Mouse (Mus musculus): Measurements from ENCODE around the gene Vmn2r85. TPM values are rescaled to one million over a fixed set of nuclear protein-coding genes. Genes with fewer than 3 reads are reported as not detected.

The Vmn2r85 gene
- polyA plus RNA-seq, 1 experiment = not detected

- Histone ChIP-seq H3K4me1 (replicated peaks; ENCODE audit: control insufficient read depth, insufficient read depth, low read length) (no peaks in the 10 kb centered on the region), H3K36me3 (ENCODE audit: control insufficient read depth, insufficient read depth, low read length) (no peaks in the 10 kb centered on the region), H3K27me3 (ENCODE audit: control insufficient read depth, insufficient read depth, low read length) (no peaks in the 10 kb centered on the region), H3K4me3 (ENCODE audit: control insufficient read depth, insufficient read depth, low read length) (no peak within 1 kb of the TSS), H3K27ac (ENCODE audit: control insufficient read depth, insufficient read depth, low read length) (no peak within 1 kb of the TSS)
- TF ChIP-seq POLR2A (IDR thresholded peaks at IDR 0.05; ENCODE audit: control insufficient read depth, extremely low read depth, insufficient read depth, low read length, poor library complexity) = no peak
- no peak for TF ChIP-seq CTCF (IDR thresholded peaks at IDR 0.05; ENCODE audit: borderline replicate concordance, control insufficient read depth, extremely low read depth, insufficient read depth, low read length, poor library complexity)
- DNase-seq = no peak
Measured at GRCm38 (mm10) chr10:130394232-130394631, 35.3 kb downstream of the Vmn2r85 start, which contains the start of gene Vmn2r84. TSS of gene Vmn2r84 (minus strand) at chr10:130394332.

GRCm38 (mm10) chr10:130375145-130375544, 54.4 kb downstream of the Vmn2r85 start:
- TF ChIP-seq CTCF (IDR thresholded peaks at IDR 0.05; ENCODE audit: borderline replicate concordance, control insufficient read depth, extremely low read depth, insufficient read depth, low read length, poor library complexity) = no peak
- no peak for TF ChIP-seq POLR2A (IDR thresholded peaks at IDR 0.05; ENCODE audit: control insufficient read depth, extremely low read depth, insufficient read depth, low read length, poor library complexity)
- H3K27ac ChIP-seq (ENCODE audit: control insufficient read depth, insufficient read depth, low read length) = no peak overlapping the region
- WGBS = 93% methylated on average over 2 of the region's 2 CpGs
- no peaks in the 10 kb centered on the region for H3K27me3 ChIP-seq (ENCODE audit: control insufficient read depth, insufficient read depth, low read length)
- DNase-seq = no peak
- no peaks in the 10 kb centered on the region for H3K4me1 ChIP-seq (replicated peaks; ENCODE audit: control insufficient read depth, insufficient read depth, low read length)
- H3K36me3 ChIP-seq (ENCODE audit: control insufficient read depth, insufficient read depth, low read length) = no peaks in the 10 kb centered on the region; the same call in 1 of the 2 replicates
- H3K4me3 ChIP-seq (ENCODE audit: control insufficient read depth, insufficient read depth, low read length) = no peak overlapping the region

DNA sequence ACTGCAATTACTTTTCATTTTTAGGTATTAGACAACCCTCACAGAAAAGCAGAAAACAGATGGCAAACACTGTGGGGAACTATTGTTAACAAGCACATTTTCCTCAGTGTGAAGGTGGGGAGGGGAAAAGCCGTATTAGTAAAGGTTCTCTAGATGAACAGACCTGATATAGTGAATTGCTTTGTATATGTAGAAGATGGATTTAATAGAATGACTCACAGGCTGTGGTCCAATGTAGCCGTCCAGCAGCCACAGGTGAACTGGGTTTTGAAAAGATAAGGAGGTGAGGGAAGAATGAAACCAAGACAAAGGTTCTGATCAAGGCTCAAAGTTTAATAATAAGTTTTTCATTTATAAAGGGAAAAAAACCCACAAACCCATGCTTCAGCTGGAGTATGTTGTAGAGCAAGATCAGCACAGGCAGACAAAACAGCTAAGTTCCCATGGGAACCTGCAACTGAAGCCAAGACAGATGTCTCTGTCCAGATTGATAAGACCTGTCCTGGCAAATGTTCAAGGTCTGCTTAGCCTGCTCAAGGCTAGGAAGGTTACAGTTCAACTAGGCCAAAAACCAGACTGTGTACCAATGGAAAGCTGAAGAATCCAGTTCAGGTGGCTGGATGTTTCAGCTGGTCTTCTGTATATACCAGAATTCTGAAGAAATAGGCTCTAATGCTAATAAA, 56.9 kb downstream of the Vmn2r85 start:
- WGBS = 96% methylated on average over 2 of the region's 2 CpGs
- Histone ChIP-seq H3K27ac (ENCODE audit: control insufficient read depth, insufficient read depth, low read length) (no peak overlapping the region), H3K27me3 (ENCODE audit: control insufficient read depth, insufficient read depth, low read length) (no peaks in the 10 kb centered on the region), H3K36me3 (ENCODE audit: control insufficient read depth, insufficient read depth, low read length) (peaks cover 5% of the 10 kb centered on the region), H3K4me1 (replicated peaks; ENCODE audit: control insufficient read depth, insufficient read depth, low read length) (no peaks in the 10 kb centered on the region), H3K4me3 (ENCODE audit: control insufficient read depth, insufficient read depth, low read length) (no peak overlapping the region)
- TF ChIP-seq CTCF (IDR thresholded peaks at IDR 0.05; ENCODE audit: borderline replicate concordance, control insufficient read depth, extremely low read depth, insufficient read depth, low read length, poor library complexity) (no peak), POLR2A (IDR thresholded peaks at IDR 0.05; ENCODE audit: control insufficient read depth, extremely low read depth, insufficient read depth, low read length, poor library complexity) (no peak)
- no peak for DNase-seq

GRCm38 (mm10) chr10:130371644-130372043, 57.9 kb downstream of the Vmn2r85 start:
- Histone ChIP-seq H3K4me3 (ENCODE audit: control insufficient read depth, insufficient read depth, low read length) (no peak overlapping the region), H3K36me3 (ENCODE audit: control insufficient read depth, insufficient read depth, low read length) (peaks cover 7% of the 10 kb centered on the region), H3K4me1 (replicated peaks; ENCODE audit: control insufficient read depth, insufficient read depth, low read length) (no peaks in the 10 kb centered on the region), H3K27ac (ENCODE audit: control insufficient read depth, insufficient read depth, low read length) (no peak overlapping the region), H3K27me3 (ENCODE audit: control insufficient read depth, insufficient read depth, low read length) (no peaks in the 10 kb centered on the region)
- DNase-seq = no peak
- TF ChIP-seq POLR2A (IDR thresholded peaks at IDR 0.05; ENCODE audit: control insufficient read depth, extremely low read depth, insufficient read depth, low read length, poor library complexity) (no peak), CTCF (IDR thresholded peaks at IDR 0.05; ENCODE audit: borderline replicate concordance, control insufficient read depth, extremely low read depth, insufficient read depth, low read length, poor library complexity) (no peak)
- WGBS = 90% methylated on average over 1 of the region's 1 CpGs

DNA sequence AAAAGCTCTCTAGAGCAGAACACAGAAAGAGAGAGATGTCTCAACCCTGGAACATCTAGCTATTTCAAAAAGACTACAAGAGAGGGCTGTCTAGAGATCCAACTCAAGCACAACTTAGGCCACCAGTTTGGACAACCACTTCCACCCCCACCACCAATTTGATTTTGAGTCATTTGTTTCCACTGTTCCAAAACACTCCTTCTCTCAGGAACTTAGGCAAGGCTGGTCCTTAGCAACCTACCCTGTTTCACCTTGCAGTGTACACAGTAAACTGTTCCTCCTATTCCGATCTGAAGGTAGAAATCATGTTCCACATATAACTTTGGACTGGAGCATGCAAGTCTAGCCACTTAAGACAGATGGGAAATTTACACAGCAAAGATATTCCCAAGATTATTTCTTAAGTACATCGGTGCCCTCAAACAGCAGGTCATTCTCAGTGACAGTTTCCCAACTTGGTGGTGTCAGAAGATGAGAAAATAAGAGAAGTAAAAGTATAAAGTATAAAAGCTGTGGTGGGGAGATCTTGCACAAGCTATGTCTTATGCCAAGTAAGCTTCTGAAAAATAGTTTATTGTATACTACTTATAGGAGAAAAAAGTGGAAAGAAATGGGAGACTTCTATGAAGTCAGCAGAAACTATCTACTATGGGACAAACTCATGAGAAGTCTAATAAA, 59.4 kb downstream of the Vmn2r85 start:
- H3K36me3 ChIP-seq (ENCODE audit: control insufficient read depth, insufficient read depth, low read length) = peaks cover 17% of the 10 kb centered on the region

DNA sequence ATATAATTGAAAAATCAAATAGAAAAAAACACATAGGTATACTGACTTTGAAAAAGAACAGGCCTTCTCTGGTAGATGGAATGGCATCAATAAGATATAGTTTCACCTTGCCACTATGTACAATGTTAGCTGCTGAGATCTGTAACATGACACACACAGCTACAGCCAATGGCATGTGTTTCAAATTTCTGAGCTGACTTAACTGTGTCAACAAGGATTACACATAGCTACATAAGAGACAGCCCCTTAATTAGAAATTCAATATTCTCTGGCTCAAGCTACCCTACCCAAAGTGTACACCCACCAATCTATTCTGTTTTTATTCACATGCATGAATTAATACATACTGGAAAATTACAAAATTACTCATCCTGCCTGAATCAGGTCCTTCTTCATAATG, 61.1 kb downstream of the Vmn2r85 start:
- Histone ChIP-seq H3K4me1 (replicated peaks; ENCODE audit: control insufficient read depth, insufficient read depth, low read length) (no peaks in the 10 kb centered on the region), H3K36me3 (ENCODE audit: control insufficient read depth, insufficient read depth, low read length) (peaks cover 26% of the 10 kb centered on the region), H3K27me3 (ENCODE audit: control insufficient read depth, insufficient read depth, low read length) (no peaks in the 10 kb centered on the region), H3K4me3 (ENCODE audit: control insufficient read depth, insufficient read depth, low read length) (no peak overlapping the region), H3K27ac (ENCODE audit: control insufficient read depth, insufficient read depth, low read length) (no peak overlapping the region)
- TF ChIP-seq POLR2A (IDR thresholded peaks at IDR 0.05; ENCODE audit: control insufficient read depth, extremely low read depth, insufficient read depth, low read length, poor library complexity) (no peak), CTCF (IDR thresholded peaks at IDR 0.05; ENCODE audit: borderline replicate concordance, control insufficient read depth, extremely low read depth, insufficient read depth, low read length, poor library complexity) (no peak)
- no peak for DNase-seq

More for the DNA sequence above, 59.4 kb downstream of the Vmn2r85 start:
- WGBS = 96% methylated on average over 2 of the region's 2 CpGs
- no peak overlapping the region for H3K4me3 ChIP-seq (ENCODE audit: control insufficient read depth, insufficient read depth, low read length)
- TF ChIP-seq POLR2A (IDR thresholded peaks at IDR 0.05; ENCODE audit: control insufficient read depth, extremely low read depth, insufficient read depth, low read length, poor library complexity) (no peak), CTCF (IDR thresholded peaks at IDR 0.05; ENCODE audit: borderline replicate concordance, control insufficient read depth, extremely low read depth, insufficient read depth, low read length, poor library complexity) (no peak)
- H3K27ac ChIP-seq (ENCODE audit: control insufficient read depth, insufficient read depth, low read length) = no peak overlapping the region
- DNase-seq = no peak
- no peaks in the 10 kb centered on the region for H3K27me3 ChIP-seq (ENCODE audit: control insufficient read depth, insufficient read depth, low read length)
- no peaks in the 10 kb centered on the region for H3K4me1 ChIP-seq (replicated peaks; ENCODE audit: control insufficient read depth, insufficient read depth, low read length)
